8 mouse cellular contexts compared by ENCODE assay signal in genomic region chr3:131105940-131106401, GRCm38 (mm10). TPM values are rescaled to one million over a fixed set of nuclear protein-coding genes. Genes with fewer than 3 reads are reported as not detected.
A peak's percentile ranks its signal among the peaks of the same experiment; 100 is the strongest.
DNase-seq lines count a peak whose midpoint lies in the region; ATAC-seq lines count a peak whose summit lies in the region.

No protein-coding gene starts in this region.

- no peaks in the 10 kb centered on the region for H3K36me3 ChIP-seq in kidney, embryonic 15.5 days
- no peaks in the 10 kb centered on the region for H3K36me3 ChIP-seq in forebrain, embryonic 14.5 days (ENCODE audit: control insufficient read depth, insufficient read depth, low read length)
- H3K36me3 ChIP-seq in intestine, embryonic 16.5 days (ENCODE audit: control insufficient read depth, insufficient read depth, low read length) = no peaks in the 10 kb centered on the region
- no peaks in the 10 kb centered on the region for H3K36me3 ChIP-seq in stomach, embryonic 14.5 days (ENCODE audit: control insufficient read depth, insufficient read depth, low read length)

- ATAC-seq in kidney, embryonic 15.5 days (replicated peaks; ENCODE audit: low FRiP score) = peak; percentile 46
- ATAC-seq in forebrain, embryonic 14.5 days = peak; percentile 66
- peak; percentile 60; the same call in 1 of the 2 replicates for ATAC-seq in intestine, embryonic 16.5 days
- peak; percentile 60; the same call in 1 of the 2 replicates for ATAC-seq in stomach, embryonic 14.5 days (ENCODE audit: insufficient number of reproducible peaks, insufficient read depth, low FRiP score, low read depth)

- H3K4me1 ChIP-seq in kidney, embryonic 15.5 days = peaks cover 51% of the 10 kb centered on the region
- H3K4me1 ChIP-seq in forebrain, embryonic 14.5 days (ENCODE audit: control insufficient read depth, insufficient read depth, low read length) = peaks cover 10% of the 10 kb centered on the region; the same call in 1 of the 2 replicates
- peaks cover 18% of the 10 kb centered on the region for H3K4me1 ChIP-seq in intestine, embryonic 16.5 days (ENCODE audit: control insufficient read depth, insufficient read depth, low read length)
- peaks cover 16% of the 10 kb centered on the region for H3K4me1 ChIP-seq in stomach, embryonic 14.5 days (ENCODE audit: control insufficient read depth, insufficient read depth, low read length)

- no peaks in the 10 kb centered on the region for H3K9me3 ChIP-seq in kidney, embryonic 15.5 days (replicated peaks)
- no peaks in the 10 kb centered on the region for H3K9me3 ChIP-seq in forebrain, embryonic 14.5 days (replicated peaks; ENCODE audit: control insufficient read depth, low read length)
- no peaks in the 10 kb centered on the region for H3K9me3 ChIP-seq in intestine, embryonic 16.5 days (ENCODE audit: control insufficient read depth, low read length)
- H3K9me3 ChIP-seq in stomach, embryonic 14.5 days (ENCODE audit: control insufficient read depth, low read depth, low read length) = no peaks in the 10 kb centered on the region

- peak overlapping the region; percentile 62 for H3K27ac ChIP-seq in kidney, embryonic 15.5 days
- peak overlapping the region; percentile 27; the same call in 1 of the 2 replicates for H3K27ac ChIP-seq in forebrain, embryonic 14.5 days (ENCODE audit: low read depth, low read length)
- no peak overlapping the region for H3K27ac ChIP-seq in intestine, embryonic 16.5 days (ENCODE audit: low read length)
- no peak overlapping the region for H3K27ac ChIP-seq in stomach, embryonic 14.5 days (ENCODE audit: low read length)

- peak overlapping the region; percentile 46 for H3K4me3 ChIP-seq in kidney, embryonic 15.5 days (replicated peaks)
- peak overlapping the region; percentile 36 for H3K4me3 ChIP-seq in forebrain, embryonic 14.5 days (ENCODE audit: low read depth, low read length)
- peak overlapping the region; percentile 49 for H3K4me3 ChIP-seq in intestine, embryonic 16.5 days (ENCODE audit: low read length)
- H3K4me3 ChIP-seq in stomach, embryonic 14.5 days (ENCODE audit: low read depth, low read length) = peak overlapping the region; percentile 35

- DNase-seq in kidney, adult 9 months = no peak
- DNase-seq in adrenal gland, adult 2 months = peak; percentile 88
- peak; percentile 89 for DNase-seq in forebrain, embryonic 14.5 days (ENCODE audit: low spot score)
- peak; percentile 45 for DNase-seq in lung, postnatal 36 days
- DNase-seq in urinary bladder, postnatal 25 days (ENCODE audit: low spot score) = no peak

- peak overlapping the region; percentile 11; the same call in 1 of the 2 replicates for H3K9ac ChIP-seq in kidney, embryonic 15.5 days
- peak overlapping the region; percentile 50; the same call in 1 of the 2 replicates for H3K9ac ChIP-seq in forebrain, embryonic 14.5 days (ENCODE audit: low read length)
- no peak overlapping the region; the same call in 1 of the 2 replicates for H3K9ac ChIP-seq in intestine, embryonic 16.5 days (ENCODE audit: low read depth, low read length)
- no peak overlapping the region for H3K9ac ChIP-seq in stomach, embryonic 14.5 days (replicated peaks; ENCODE audit: low read depth, low read length)

- peaks cover 75% of the 10 kb centered on the region for H3K27me3 ChIP-seq in kidney, embryonic 15.5 days
- peaks cover 34% of the 10 kb centered on the region for H3K27me3 ChIP-seq in forebrain, embryonic 14.5 days (replicated peaks; ENCODE audit: control insufficient read depth, insufficient read depth, low read length)
- peaks cover 66% of the 10 kb centered on the region for H3K27me3 ChIP-seq in intestine, embryonic 16.5 days (replicated peaks; ENCODE audit: control insufficient read depth, insufficient read depth, low read length)
- H3K27me3 ChIP-seq in stomach, embryonic 14.5 days (ENCODE audit: control insufficient read depth, insufficient read depth, low read length) = peaks cover 24% of the 10 kb centered on the region

- peak overlapping the region; percentile 83 for H3K4me2 ChIP-seq in kidney, embryonic 15.5 days
- H3K4me2 ChIP-seq in forebrain, embryonic 14.5 days (ENCODE audit: low read length) = peak overlapping the region; percentile 81
- peak overlapping the region; percentile 68 for H3K4me2 ChIP-seq in intestine, embryonic 16.5 days (ENCODE audit: low read depth, low read length)
- peak overlapping the region; percentile 72 for H3K4me2 ChIP-seq in stomach, embryonic 14.5 days (replicated peaks; ENCODE audit: low read depth, low read length)

- WGBS in kidney, embryonic 15.5 days = under 1% methylated on average over 36 of the region's 36 CpGs
- WGBS in forebrain, embryonic 14.5 days = 0% methylated on average over 36 of the region's 36 CpGs
- WGBS in intestine, embryonic 16.5 days = under 1% methylated on average over 36 of the region's 36 CpGs
- under 1% methylated on average over 36 of the region's 36 CpGs for WGBS in stomach, embryonic 14.5 days

RNA-seq across cellular contexts. Expression of gene Lef1, which starts 4.3 kb away (rescaled TPM):
- 25.6 and 26.2 TPM in 2 replicates for polyA plus RNA-seq in kidney, embryonic 15.5 days (2015; fragmentation: Nextera tagmentation; extraction: Ambion mirVana)
- total RNA-seq in adrenal gland, adult 2 months (2021) = 10 to 100 TPM in 1 of 2 experiments, 1 to 10 TPM in 1; 10.0 to 11.7 TPM
- 9.6 and 10.9 TPM in 2 replicates for polyA plus RNA-seq in adrenal gland, adult 2 months (2012; rRNA removed)
- polyA plus RNA-seq in forebrain, embryonic 14.5 days (2014; fragmentation: Nextera tagmentation; extraction: Ambion mirVana) = 15.6 and 16.5 TPM in 2 replicates
- 0.28 and 0.31 TPM in 2 replicates for polyA plus RNA-seq in intestine, embryonic 16.5 days (2015; fragmentation: Nextera tagmentation; extraction: Ambion mirVana)
- 1.3 and 2.6 TPM in 2 replicates for polyA plus RNA-seq in stomach, embryonic 14.5 days (2014; fragmentation: Nextera tagmentation; extraction: Ambion mirVana)

Comparison
In these comparisons a context has a peak if more than half of its experiments do, and no peak if none do; other contexts are left out.
1. H3K27ac ChIP-seq: peak in kidney, embryonic 15.5 days (single experiment) and forebrain, embryonic 14.5 days (single experiment); none in intestine, embryonic 16.5 days (single experiment) and stomach, embryonic 14.5 days (single experiment).
2. H3K9ac ChIP-seq: peak in kidney, embryonic 15.5 days (single experiment) and forebrain, embryonic 14.5 days (single experiment); none in intestine, embryonic 16.5 days (single experiment) and stomach, embryonic 14.5 days (single experiment).
3. DNase-seq: peak in adrenal gland, adult 2 months (single experiment), forebrain, embryonic 14.5 days (single experiment) and lung, postnatal 36 days (single experiment); none in kidney, adult 9 months (single experiment) and urinary bladder, postnatal 25 days (single experiment).
4. Peak in every context shown above with its lines, with median percentiles within 50 percentile points of each other: ATAC-seq, H3K4me2 ChIP-seq and H3K4me3 ChIP-seq.